Mouse (Mus musculus): Measurements from ENCODE around the gene Zxdc.

DNA sequence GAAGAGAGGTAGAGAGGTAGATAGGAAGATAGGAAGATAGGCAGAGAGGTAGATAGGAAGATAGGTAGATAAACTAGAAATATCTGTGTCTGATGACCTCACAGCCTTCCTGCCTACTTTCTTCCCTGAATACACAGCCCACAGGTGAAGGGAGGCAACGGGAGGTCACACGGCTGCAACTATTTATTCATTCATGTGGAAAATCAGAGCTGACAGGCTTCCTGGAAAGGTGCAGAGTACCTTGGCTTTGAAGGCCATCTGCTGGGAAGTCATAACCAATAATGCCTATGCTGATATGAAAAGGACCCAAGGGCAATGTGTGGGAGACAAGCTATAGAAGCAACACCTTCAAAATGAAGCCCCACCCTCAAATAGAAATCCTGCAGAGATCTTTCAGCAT, 26.9 kb upstream of the Zxdc start:
- TF ChIP-seq POLR2A (IDR thresholded peaks at IDR 0.05; ENCODE audit: insufficient read depth, low read depth, low read length) (no peak), CTCF (IDR thresholded peaks at IDR 0.05; ENCODE audit: insufficient read depth, low read depth, low read length) (no peak)

All from olfactory bulb, adult 2 months (tissue).